Mouse (Mus musculus): ENCODE measurements around the gene Heatr3.

The Heatr3 gene

GRCm38 (mm10) chr8:88137748-88138484 is at the start of gene Heatr3:
Gene Heatr3 (plus strand): TSS chr8:88137855.
- peak; percentile 74 for DNase-seq (ENCODE audit: extremely low read depth, low read depth)

DNA sequence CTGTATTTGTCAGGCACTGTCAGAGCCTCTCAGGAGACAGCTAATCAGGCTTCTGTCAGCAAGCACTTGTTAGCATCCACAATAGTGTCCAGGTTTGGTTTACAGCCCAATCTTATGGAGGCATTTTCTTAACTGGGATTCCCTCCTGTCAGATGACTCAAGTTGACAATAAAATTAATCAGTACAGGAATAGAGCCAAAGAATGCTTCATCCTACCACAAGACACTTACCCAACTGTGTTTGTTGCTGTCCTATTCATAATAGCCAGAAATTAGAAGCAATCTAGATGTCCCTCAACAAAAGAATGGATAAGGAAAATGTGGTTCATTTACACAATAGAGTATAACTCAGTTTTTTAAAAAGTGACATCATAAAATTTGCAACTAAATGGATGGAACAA is 49.6 kb upstream of the Heatr3 start:
- no peak for DNase-seq (ENCODE audit: extremely low read depth, low read depth)

DNA sequence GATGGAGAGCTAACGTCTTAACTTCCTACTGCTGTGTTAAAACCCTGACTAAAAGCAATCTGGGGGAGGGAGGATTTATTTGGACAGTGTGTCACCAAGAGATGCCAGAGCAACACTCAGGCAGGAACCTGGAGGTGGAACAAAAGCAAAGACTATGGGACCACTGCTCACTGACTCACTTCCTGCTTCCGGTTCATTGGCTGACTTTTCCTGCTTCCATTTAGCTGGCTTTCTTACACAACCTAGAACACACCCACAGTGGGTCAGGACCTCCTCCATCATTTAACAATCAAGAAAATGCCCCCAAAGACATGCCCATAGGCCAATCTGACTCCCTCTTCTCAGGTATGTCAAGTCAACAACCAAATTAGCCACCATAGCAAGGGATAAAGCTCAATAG is 46.0 kb upstream of the Heatr3 start:
- no peak for DNase-seq (ENCODE audit: extremely low read depth, low read depth)

DNA sequence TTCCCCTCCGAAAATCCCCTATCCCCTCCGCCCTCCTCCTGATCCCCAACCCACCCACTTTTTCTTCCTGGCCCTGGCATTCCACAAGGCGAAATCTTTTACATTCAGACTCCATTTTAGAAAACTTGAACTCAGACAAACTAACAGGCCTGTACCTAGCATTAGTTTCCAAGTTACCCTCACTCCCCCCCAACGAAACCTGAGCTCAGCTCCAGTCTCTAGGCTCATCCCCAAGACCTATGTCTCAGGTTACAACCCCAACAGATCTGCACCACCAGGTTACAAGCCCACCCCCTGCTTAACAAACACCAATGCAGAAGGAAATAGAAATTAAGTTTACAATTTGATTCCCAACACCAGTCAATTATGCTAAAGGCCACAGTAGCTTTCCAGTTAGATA is 44.3 kb upstream of the Heatr3 start:
- DNase-seq (ENCODE audit: extremely low read depth, low read depth), result no peak

- no peak for DNase-seq (ENCODE audit: extremely low read depth, low read depth)
Measured at GRCm38 (mm10) chr8:88098856-88099255, 38.8 kb upstream of the Heatr3 start.

GRCm38 (mm10) chr8:88099526-88099925 is 38.1 kb upstream of the Heatr3 start:
- DNase-seq (ENCODE audit: extremely low read depth, low read depth), result peak; percentile 28

GRCm38 (mm10) chr8:88109241-88109640 is 28.4 kb upstream of the Heatr3 start:
- no peak for DNase-seq (ENCODE audit: extremely low read depth, low read depth)

- DNase-seq (ENCODE audit: extremely low read depth, low read depth), result peak; percentile 97
Measured at GRCm38 (mm10) chr8:88118456-88119036, 19.1 kb upstream of the Heatr3 start, which contains the start of gene Cnep1r1. Gene Cnep1r1 (plus strand): TSS chr8:88118769.

- no peak for DNase-seq (ENCODE audit: extremely low read depth, low read depth)
Measured at GRCm38 (mm10) chr8:88119076-88119475, 18.6 kb upstream of the Heatr3 start.

DNA sequence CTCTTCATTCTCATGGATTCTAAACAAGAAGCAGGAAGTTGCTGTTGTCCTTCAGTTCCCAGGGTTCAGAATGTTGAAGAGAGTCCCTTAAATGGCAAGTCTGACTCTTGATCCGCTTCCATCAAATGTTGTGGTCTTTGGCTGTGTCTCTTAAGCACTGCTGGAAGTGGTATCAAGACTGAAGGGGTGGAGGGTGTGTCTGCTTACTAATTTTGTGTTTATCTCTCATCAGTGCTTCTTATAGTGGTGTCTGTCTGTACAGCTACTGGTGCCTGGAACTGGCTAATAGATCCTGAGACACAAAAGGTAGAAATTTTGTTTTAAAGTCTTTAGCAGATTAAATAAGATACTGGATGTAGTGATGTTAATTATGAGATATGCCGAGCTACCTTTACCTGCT is 12.8 kb upstream of the Heatr3 start:
- DNase-seq (ENCODE audit: extremely low read depth, low read depth), result no peak

DNA sequence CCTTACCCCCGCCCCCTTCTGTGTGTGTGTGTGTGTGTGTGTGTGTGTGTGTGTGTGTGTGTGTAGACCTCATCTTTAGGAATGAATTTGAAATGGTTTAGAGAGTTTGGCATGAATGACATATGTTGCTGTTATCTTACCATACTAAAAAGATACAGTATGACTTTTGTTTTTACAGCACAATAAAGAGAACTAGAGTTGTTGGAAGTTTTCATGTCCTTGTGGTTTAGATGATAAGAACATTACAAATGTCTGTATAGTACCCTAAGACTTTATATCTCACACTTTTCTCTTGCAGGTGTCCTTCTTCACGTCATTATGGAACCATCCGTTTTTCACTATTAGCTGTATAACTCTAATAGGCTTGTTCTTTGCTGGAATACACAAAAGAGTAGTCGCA is 8.3 kb upstream of the Heatr3 start:
- DNase-seq (ENCODE audit: extremely low read depth, low read depth), result no peak

DNA sequence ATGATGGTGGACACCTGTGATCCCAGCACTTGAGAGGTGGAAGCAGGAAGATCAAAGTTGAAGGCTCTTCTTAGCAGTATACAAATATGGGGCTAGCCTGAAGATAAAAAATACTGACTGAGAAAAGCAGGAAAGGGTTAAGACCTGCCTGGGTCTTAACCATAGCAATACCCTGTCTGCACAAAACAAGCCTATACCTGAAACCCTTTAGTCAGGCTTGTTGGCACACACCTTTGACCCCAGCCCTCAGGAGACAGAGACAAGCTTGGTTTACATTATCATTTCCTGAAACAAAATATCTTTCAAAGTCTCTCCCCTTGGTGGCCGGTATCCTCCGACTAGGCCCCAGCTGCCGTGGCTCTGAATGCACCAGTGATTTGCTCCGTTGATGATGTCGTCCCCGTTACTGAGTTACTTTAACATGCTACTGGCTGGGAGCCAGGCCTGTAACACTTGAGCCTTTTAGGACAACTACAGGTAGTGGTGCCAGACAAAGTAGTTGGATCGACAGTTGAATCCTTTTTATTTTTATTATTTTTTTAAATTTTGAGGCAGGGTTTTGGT is 6.8 kb upstream of the Heatr3 start:
- DNase-seq (ENCODE audit: extremely low read depth, low read depth), result no peak

- no peak for DNase-seq (ENCODE audit: extremely low read depth, low read depth)
Measured at GRCm38 (mm10) chr8:88139256-88139655, 1.6 kb downstream of the Heatr3 start.

DNA sequence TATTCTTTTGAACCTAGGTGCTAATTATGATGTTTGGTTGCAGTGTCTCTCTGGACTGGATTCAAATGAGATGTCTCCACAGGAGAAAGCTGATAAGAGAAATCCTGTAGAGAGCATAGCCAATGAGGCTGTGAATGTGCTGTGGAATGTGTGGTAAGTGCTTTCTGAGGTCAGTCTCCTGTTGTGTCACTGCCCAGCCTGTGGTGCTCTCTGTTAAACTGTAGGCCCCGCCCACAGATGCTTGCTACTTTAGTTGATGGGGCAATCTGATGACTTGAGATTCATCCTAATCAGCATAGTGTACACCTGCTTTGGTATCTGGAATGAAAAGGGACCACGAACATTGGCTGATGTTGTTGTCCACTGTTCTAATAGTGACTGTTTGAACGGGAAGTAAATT is 4.0 kb downstream of the Heatr3 start:
- no peak for DNase-seq (ENCODE audit: extremely low read depth, low read depth)

DNA sequence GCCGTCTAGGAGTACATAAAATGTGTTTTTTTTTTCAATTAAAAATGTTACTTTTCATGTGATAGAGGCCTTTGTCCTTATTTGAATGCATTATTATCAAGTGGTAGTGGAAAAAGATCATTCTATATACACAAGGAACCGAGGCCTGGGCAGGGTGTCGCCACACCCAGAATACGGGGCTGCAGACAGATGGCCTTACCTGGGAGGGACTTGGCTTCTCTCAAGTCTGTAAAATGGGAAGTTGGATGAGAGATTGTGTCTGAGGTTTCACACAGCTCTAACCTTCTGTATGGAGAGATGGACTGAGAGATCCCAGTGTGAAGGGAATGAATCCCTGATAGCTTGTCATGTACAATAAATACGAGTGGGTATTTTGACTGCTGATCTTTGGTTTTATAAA is 6.4 kb downstream of the Heatr3 start:
- DNase-seq (ENCODE audit: extremely low read depth, low read depth), result peak; percentile 43

- DNase-seq (ENCODE audit: extremely low read depth, low read depth), result no peak
Measured at GRCm38 (mm10) chr8:88150910-88151371, 13.3 kb downstream of the Heatr3 start.

DNA sequence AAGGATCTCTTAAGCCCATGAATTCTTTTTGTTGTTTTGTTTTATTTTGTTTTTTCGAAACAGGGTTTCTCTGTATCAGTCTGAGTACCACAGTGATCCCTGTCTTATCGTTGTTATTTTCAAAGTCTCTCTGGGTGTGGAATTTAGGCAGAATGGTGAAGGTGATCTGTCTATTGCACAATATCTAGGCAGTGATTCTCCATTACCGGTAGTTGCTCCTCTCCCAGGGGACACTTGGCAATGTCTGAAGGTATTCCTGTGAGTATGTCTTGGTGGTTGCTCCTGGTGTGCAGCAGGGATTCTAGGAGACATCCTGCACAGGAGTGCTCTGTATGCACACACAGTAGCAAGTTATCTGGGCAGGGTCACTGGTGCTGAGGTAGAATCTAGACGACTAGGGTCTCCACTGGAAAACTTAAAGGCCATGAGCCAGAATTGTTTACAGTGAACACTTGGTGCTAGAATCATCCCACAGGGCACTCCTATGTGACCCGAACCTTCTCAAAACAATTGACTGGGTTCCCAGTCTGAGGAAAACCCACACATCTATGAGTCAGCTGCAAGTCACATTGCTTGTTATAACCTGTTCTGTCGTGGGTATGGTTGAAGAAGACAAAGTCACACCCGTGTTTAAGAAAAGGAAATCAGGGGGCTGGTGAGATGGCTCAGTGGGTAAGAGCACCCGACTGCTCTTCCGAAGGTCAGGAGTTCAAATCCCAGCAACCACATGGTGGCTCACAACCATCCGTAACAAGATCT is 22.8 kb downstream of the Heatr3 start:
- no peak for DNase-seq (ENCODE audit: extremely low read depth, low read depth)

DNA sequence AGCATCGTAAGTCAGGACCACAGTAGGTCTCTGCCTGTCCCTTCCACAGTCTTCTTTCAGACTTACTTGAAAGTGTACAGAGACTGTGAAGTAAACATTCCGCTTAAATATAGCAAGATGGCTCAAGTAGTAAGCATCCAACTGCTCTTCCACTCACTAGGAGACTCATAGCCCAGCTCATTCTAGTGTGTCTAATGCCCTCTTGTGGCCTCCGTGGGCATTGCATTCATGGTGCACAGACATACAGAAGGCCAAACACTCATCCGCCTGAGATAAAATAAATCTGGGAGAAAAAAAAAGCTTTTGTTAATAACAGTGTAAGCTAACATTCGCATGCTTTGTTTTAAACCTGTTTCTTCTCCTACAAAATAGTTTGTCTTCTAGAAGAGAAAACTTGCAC is 23.8 kb downstream of the Heatr3 start:
- peak; percentile 49 for DNase-seq (ENCODE audit: extremely low read depth, low read depth)

DNA sequence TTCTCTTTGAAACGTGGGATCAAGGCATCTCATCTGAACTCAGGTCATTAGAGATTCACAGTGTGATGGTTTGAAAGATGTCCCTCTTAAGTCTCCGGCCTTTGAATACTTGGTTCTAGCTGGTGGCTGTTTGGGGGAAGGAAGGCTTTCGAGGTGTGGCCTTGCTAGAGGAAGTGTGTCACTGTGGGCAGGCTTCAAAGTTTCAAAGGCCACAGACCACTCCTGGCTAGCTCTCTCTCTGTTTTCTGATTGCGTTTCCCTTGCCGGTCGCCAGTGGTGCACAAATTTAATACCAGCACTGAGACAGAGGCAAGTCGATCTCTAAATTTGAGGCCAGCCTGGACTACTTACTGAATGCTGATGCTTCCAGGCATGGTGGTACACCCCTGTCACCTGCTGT is 37.6 kb downstream of the Heatr3 start:
- DNase-seq (ENCODE audit: extremely low read depth, low read depth), result no peak

DNA sequence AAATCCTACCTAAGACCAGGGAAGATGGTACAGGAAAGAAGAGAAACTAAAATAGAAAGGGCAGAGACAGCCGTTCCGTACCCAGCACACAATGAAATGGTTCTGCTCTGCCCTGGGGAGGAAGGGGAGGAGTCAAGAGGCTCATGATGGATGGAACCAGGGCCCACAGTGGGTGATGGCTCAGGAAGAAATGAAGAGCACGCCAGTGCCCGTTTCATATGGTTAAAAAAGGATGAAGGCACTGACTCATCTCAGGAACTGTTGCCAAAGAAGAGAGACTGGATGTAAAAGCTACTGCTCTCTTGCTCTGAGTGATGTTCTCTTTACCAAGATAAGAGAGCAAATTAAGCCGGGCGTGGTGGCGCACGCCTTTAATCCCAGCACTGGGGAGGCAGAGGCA is 39.6 kb downstream of the Heatr3 start:
- no peak for DNase-seq (ENCODE audit: extremely low read depth, low read depth)

- DNase-seq (ENCODE audit: extremely low read depth, low read depth), result no peak
Measured at GRCm38 (mm10) chr8:88183121-88183520, 45.5 kb downstream of the Heatr3 start.

- DNase-seq (ENCODE audit: extremely low read depth, low read depth), result no peak
Measured at GRCm38 (mm10) chr8:88184914-88185313, 47.3 kb downstream of the Heatr3 start.
